Mouse (Mus musculus) spleen, adult 2 months (tissue): Measurements from ENCODE around the gene Abca7.

Experiments
- CTCF ChIP-seq: fragments of 200-500 bp; IDR thresholded peaks from 2 replicates; pipeline ENCODE4 v1.5.1; 2011; ENCODE audit warnings: mild to moderate bottlenecking, inconsistent platforms; ENCODE audit not compliant: insufficient read depth, insufficient read length, insufficient replicate concordance; ENCODE audit errors: extremely low read depth
- POLR2A ChIP-seq: fragments of 200-500 bp; IDR thresholded peaks from 2 replicates; pipeline ENCODE4 v1.6.1; 2011; ENCODE audit warnings: low read depth, low read length, inconsistent platforms

DNA sequence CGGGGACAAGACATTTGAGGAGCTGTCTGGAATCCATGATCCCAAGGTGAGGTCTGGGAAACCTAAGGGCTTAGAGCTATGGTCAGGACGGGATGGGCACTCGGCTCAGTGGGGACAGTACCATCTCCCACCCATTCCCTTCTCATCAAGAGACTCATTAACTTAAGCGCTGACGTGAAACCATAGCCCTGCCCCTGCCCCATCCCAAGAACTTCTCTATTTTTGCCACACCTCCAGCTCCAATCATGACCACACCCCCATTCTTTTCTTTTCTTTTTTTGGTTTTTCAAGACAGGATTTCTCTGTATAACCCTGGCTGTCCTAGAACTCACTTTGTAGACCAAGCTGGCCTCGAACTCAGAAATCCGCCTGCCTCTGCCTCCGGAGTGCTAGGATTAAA is 21.6 kb upstream of the Abca7 start:
- no peak for TF ChIP-seq POLR2A
- no peak for TF ChIP-seq CTCF
